Mouse (Mus musculus): ENCODE data around the gene Specc1l. TPM values are rescaled to one million over a fixed set of nuclear protein-coding genes. Genes with fewer than 3 reads are reported as not detected.
"Not testable (repeated sequence)": the region's sequence is repeated elsewhere in the genome, so short reads cannot be mapped to it uniquely, and the experiment has no call there.

The Specc1l gene
- polyA plus RNA-seq, 1 experiment from 2014 or later, result 42.5 TPM

DNA sequence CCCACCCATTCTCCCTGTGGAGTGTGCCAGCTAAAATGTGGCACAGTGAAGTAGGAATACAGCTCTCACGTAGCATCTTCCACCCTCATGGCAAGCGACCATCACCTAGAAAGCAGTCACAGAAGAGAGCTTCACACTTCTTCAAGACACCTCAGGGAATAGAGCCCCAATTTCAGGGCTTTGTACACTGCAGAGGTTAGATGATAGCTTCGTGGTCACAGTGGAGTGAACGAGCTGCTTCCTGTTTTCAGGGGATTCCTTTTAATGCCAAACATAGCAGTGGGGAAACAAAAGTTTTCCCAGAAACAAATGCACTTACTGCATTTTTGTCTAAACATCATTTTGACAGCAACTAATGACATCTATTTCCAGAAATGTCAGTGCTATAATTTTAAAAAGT lies 77.5 kb downstream of the Specc1l start:
- no peaks in the 10 kb centered on the region; the same call in 1 of the 2 replicates for H3K36me3 ChIP-seq (ENCODE audit: control insufficient read depth, insufficient read depth)
- no peaks in the 10 kb centered on the region for H3K4me1 ChIP-seq (replicated peaks; ENCODE audit: control insufficient read depth, insufficient read depth, low read length)
- no peaks in the 10 kb centered on the region for H3K9me3 ChIP-seq (ENCODE audit: control insufficient read depth, low read length)
- no peak overlapping the region for H3K27ac ChIP-seq (ENCODE audit: low read length)
- 77% methylated on average over 4 of the region's 4 CpGs for WGBS
- no peak overlapping the region for H3K4me2 ChIP-seq (ENCODE audit: low read length)
- H3K27me3 ChIP-seq (replicated peaks; ENCODE audit: control insufficient read depth, insufficient read depth, low read length), result no peaks in the 10 kb centered on the region
- no peak overlapping the region for H3K4me3 ChIP-seq (replicated peaks; ENCODE audit: low read length)
- H3K9ac ChIP-seq (replicated peaks; ENCODE audit: low read depth, low read length), result no peak overlapping the region
- no peak for ATAC-seq

DNA sequence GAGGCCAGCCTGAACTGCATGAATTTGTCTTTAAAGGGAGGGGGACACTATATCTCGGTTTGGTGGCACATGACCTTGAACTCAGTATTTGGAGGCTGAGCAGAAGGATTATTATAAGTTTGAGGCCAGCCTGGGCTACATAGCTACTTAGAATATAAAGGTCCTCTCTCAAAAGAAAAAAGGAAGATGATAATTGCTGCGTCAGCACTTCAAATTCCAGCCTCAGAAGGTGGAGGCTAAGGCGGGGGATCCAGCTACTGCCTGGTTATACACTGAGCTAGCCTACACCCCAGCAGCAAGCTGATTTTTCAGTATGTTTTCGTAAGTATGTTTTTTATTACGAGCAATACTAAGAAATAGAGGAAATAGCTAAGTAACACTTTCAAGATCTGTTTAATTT lies 78.8 kb downstream of the Specc1l start:
- Histone ChIP-seq H3K9me3 (ENCODE audit: control insufficient read depth, low read length) (no peaks in the 10 kb centered on the region), H3K9ac (replicated peaks; ENCODE audit: low read depth, low read length) (no peak overlapping the region), H3K4me3 (replicated peaks; ENCODE audit: low read length) (no peak overlapping the region), H3K27ac (ENCODE audit: low read length) (no peak overlapping the region), H3K36me3 (ENCODE audit: control insufficient read depth, insufficient read depth) (no peaks in the 10 kb centered on the region; the same call in 1 of the 2 replicates), H3K4me2 (ENCODE audit: low read length) (no peak overlapping the region), H3K27me3 (replicated peaks; ENCODE audit: control insufficient read depth, insufficient read depth, low read length) (no peaks in the 10 kb centered on the region), H3K4me1 (replicated peaks; ENCODE audit: control insufficient read depth, insufficient read depth, low read length) (no peaks in the 10 kb centered on the region)
- ATAC-seq, result no peak
- 94% methylated on average over 5 of the region's 5 CpGs for WGBS

GRCm38 (mm10) chr10:75291338-75291737 lies 79.5 kb downstream of the Specc1l start:
- Histone ChIP-seq H3K4me3 (replicated peaks; ENCODE audit: low read length) (no peak overlapping the region), H3K27ac (ENCODE audit: low read length) (no peak overlapping the region), H3K4me2 (ENCODE audit: low read length) (no peak overlapping the region), H3K9me3 (ENCODE audit: control insufficient read depth, low read length) (no peaks in the 10 kb centered on the region), H3K4me1 (replicated peaks; ENCODE audit: control insufficient read depth, insufficient read depth, low read length) (no peaks in the 10 kb centered on the region), H3K36me3 (ENCODE audit: control insufficient read depth, insufficient read depth) (no peaks in the 10 kb centered on the region; the same call in 1 of the 2 replicates), H3K27me3 (replicated peaks; ENCODE audit: control insufficient read depth, insufficient read depth, low read length) (no peaks in the 10 kb centered on the region), H3K9ac (replicated peaks; ENCODE audit: low read depth, low read length) (no peak overlapping the region)
- no peak for ATAC-seq
- WGBS, result 100% methylated on average over 1 of the region's 1 CpGs

DNA sequence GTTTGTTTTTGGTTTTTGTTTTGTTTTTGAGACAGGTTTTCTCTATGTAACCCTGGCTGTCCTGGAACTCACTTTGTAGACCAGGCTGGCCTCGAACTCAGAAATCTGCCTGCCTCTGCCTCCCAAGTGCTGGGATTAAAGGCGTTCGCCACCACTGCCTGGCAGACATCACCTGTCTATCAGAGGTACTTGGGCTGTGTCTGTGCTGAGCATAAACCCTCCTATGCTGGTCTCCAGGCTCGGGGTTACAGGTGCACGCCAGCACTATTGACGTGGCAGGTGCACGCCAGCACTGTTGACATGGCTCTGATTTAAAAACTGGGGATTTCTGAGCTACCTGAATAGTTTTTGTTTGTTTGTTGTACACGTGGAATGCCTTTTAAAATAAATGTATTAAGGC lies 80.3 kb downstream of the Specc1l start:
- H3K4me2 ChIP-seq (ENCODE audit: low read length); H3K4me1 ChIP-seq (replicated peaks; ENCODE audit: control insufficient read depth, insufficient read depth, low read length); H3K27me3 ChIP-seq (replicated peaks; ENCODE audit: control insufficient read depth, insufficient read depth, low read length); H3K9me3 ChIP-seq (ENCODE audit: control insufficient read depth, low read length); H3K9ac ChIP-seq (replicated peaks; ENCODE audit: low read depth, low read length); H3K27ac ChIP-seq (ENCODE audit: low read length); H3K4me3 ChIP-seq (replicated peaks; ENCODE audit: low read length); ATAC-seq; H3K36me3 ChIP-seq (ENCODE audit: control insufficient read depth, insufficient read depth): not testable (repeated sequence)
- WGBS, result 92% methylated on average over 8 of the region's 8 CpGs

GRCm38 (mm10) chr10:75293288-75293687 lies 81.4 kb downstream of the Specc1l start:
- WGBS, result 87% methylated on average over 3 of the region's 3 CpGs
- no peak for ATAC-seq
- Histone ChIP-seq H3K4me1 (replicated peaks; ENCODE audit: control insufficient read depth, insufficient read depth, low read length) (no peaks in the 10 kb centered on the region), H3K36me3 (ENCODE audit: control insufficient read depth, insufficient read depth) (no peaks in the 10 kb centered on the region; the same call in 1 of the 2 replicates), H3K27ac (ENCODE audit: low read length) (no peak overlapping the region), H3K9ac (replicated peaks; ENCODE audit: low read depth, low read length) (no peak overlapping the region), H3K4me3 (replicated peaks; ENCODE audit: low read length) (no peak overlapping the region), H3K9me3 (ENCODE audit: control insufficient read depth, low read length) (no peaks in the 10 kb centered on the region), H3K4me2 (ENCODE audit: low read length) (no peak overlapping the region), H3K27me3 (replicated peaks; ENCODE audit: control insufficient read depth, insufficient read depth, low read length) (no peaks in the 10 kb centered on the region)

GRCm38 (mm10) chr10:75294362-75294761 lies 82.5 kb downstream of the Specc1l start:
- Histone ChIP-seq H3K9me3 (ENCODE audit: control insufficient read depth, low read length) (no peaks in the 10 kb centered on the region), H3K4me1 (replicated peaks; ENCODE audit: control insufficient read depth, insufficient read depth, low read length) (no peaks in the 10 kb centered on the region), H3K36me3 (ENCODE audit: control insufficient read depth, insufficient read depth) (no peaks in the 10 kb centered on the region), H3K4me3 (replicated peaks; ENCODE audit: low read length) (no peak overlapping the region), H3K27ac (ENCODE audit: low read length) (no peak overlapping the region), H3K9ac (replicated peaks; ENCODE audit: low read depth, low read length) (no peak overlapping the region), H3K27me3 (replicated peaks; ENCODE audit: control insufficient read depth, insufficient read depth, low read length) (no peaks in the 10 kb centered on the region), H3K4me2 (ENCODE audit: low read length) (no peak overlapping the region)
- ATAC-seq, result no peak
- 88% methylated on average over 4 of the region's 4 CpGs for WGBS

DNA sequence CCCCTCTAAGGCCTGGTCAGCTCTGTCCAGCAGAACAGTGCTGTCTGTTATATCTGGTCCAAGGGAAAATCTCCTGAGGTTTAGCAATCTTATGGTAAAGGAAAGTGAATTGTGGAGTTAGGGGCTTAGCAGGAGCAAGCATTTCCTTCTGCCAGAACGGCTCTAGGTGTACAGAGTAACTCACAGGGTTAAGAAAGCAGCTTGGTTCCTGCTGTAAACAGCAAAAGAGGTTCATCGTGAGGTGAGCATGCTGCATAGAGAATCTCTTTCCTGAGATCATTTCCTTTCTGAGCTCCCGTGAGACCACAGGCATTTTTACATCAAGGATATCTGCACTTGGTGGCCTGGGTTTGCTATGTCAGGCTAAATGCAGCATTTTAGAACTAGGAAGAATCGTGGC lies 83.1 kb downstream of the Specc1l start:
- ATAC-seq, result no peak
- Histone ChIP-seq H3K27ac (ENCODE audit: low read length) (no peak overlapping the region), H3K9me3 (ENCODE audit: control insufficient read depth, low read length) (no peaks in the 10 kb centered on the region), H3K36me3 (ENCODE audit: control insufficient read depth, insufficient read depth) (no peaks in the 10 kb centered on the region), H3K9ac (replicated peaks; ENCODE audit: low read depth, low read length) (no peak overlapping the region), H3K4me2 (ENCODE audit: low read length) (no peak overlapping the region), H3K27me3 (replicated peaks; ENCODE audit: control insufficient read depth, insufficient read depth, low read length) (no peaks in the 10 kb centered on the region), H3K4me1 (replicated peaks; ENCODE audit: control insufficient read depth, insufficient read depth, low read length) (no peaks in the 10 kb centered on the region), H3K4me3 (replicated peaks; ENCODE audit: low read length) (no peak overlapping the region)
- WGBS, result 86% methylated on average over 4 of the region's 4 CpGs

- Histone ChIP-seq H3K36me3 (ENCODE audit: control insufficient read depth, insufficient read depth) (no peaks in the 10 kb centered on the region; the same call in 1 of the 2 replicates), H3K27me3 (replicated peaks; ENCODE audit: control insufficient read depth, insufficient read depth, low read length) (no peaks in the 10 kb centered on the region), H3K4me1 (replicated peaks; ENCODE audit: control insufficient read depth, insufficient read depth, low read length) (peaks cover 3% of the 10 kb centered on the region), H3K4me2 (ENCODE audit: low read length) (no peak overlapping the region), H3K4me3 (replicated peaks; ENCODE audit: low read length) (no peak overlapping the region), H3K27ac (ENCODE audit: low read length) (no peak overlapping the region), H3K9me3 (ENCODE audit: control insufficient read depth, low read length) (no peaks in the 10 kb centered on the region), H3K9ac (replicated peaks; ENCODE audit: low read depth, low read length) (no peak overlapping the region)
- no peak for ATAC-seq
- 80% methylated on average over 5 of the region's 5 CpGs for WGBS
These were observed 86.7 kb downstream of the Specc1l start for GRCm38 (mm10) chr10:75298608-75299007.

DNA sequence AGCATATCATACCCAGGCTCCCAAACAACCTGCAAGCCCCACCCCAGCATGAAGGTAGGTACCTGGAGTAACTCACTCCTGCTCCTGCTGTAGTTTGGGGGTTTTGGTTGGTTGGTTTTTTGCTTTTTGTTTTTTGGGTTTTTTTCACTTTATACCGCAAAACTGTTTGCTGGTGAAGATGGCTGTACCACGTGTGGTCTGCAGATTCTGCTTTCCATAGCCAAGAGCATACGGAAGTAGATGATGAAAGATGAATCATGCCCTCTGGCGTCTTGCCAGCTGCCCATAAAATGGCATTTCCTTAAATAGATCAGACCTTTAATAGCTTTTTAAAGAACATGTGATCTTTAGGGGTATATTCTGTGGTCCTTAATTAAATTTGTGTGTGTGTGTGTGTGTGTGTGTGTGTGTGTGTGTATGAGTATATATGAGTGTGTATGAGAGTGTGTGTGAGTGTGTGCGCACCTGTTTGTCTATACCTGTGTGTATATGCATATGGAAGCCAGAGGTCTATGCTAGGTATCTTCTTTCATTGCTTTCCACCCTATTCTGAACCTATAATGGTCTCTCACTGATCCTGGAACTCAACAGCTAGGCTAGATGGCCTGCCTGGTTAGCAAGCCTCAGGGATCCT lies 88.0 kb downstream of the Specc1l start:
- Histone ChIP-seq H3K27ac (ENCODE audit: low read length) (no peak overlapping the region), H3K4me2 (ENCODE audit: low read length) (no peak overlapping the region), H3K4me1 (replicated peaks; ENCODE audit: control insufficient read depth, insufficient read depth, low read length) (peaks cover 14% of the 10 kb centered on the region), H3K9ac (replicated peaks; ENCODE audit: low read depth, low read length) (no peak overlapping the region), H3K4me3 (replicated peaks; ENCODE audit: low read length) (no peak overlapping the region), H3K9me3 (ENCODE audit: control insufficient read depth, low read length) (no peaks in the 10 kb centered on the region), H3K36me3 (ENCODE audit: control insufficient read depth, insufficient read depth) (no peaks in the 10 kb centered on the region; the same call in 1 of the 2 replicates), H3K27me3 (replicated peaks; ENCODE audit: control insufficient read depth, insufficient read depth, low read length) (no peaks in the 10 kb centered on the region)
- no peak for ATAC-seq
- 74% methylated on average over 5 of the region's 5 CpGs for WGBS
